ENCODE assay signal across 27 mouse cellular contexts in the genomic region with DNA sequence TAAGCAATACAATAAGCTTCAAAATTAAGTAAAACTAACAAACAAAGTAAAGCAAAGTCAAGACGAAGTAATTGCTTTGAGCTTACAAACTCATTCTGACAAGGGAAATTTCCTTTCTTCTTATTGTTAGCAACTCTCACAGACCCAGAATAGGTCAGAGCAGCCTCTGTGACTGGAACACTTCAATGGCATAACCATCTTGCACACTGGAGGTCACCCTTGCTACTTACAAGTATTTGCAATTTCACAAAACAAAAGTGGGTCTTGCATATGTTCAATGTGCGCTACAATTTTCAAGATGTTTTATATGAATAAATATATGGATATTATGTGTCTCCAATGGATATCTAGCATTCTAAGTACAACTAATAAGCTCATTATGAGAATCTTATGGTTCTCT.
DNase-seq lines count a peak whose midpoint lies in the region; ATAC-seq and TF ChIP-seq lines count a peak whose summit lies in the region.
"Had no signal": no experiment of that assay in that cellular context is flagged by ENCODE, and none has a peak within 500 bp of the region (broad histone marks: within the 10 kb centered on the region; RNA-seq: fewer than 3 reads in every experiment).

No protein-coding gene starts in this region.

- H3K4me2 ChIP-seq in kidney, postnatal 0 days (ENCODE audit: low read length) = no peak overlapping the region
- H3K4me2 ChIP-seq: forebrain, embryonic 12.5 days; heart, embryonic 11.5 days; kidney, embryonic 15.5 days; liver, embryonic 15.5 days; neural tube, embryonic 13.5 days had no signal

- H3K4me3 ChIP-seq in kidney, postnatal 0 days (replicated peaks; ENCODE audit: low read depth, low read length) = no peak overlapping the region
- H3K4me3 ChIP-seq: forebrain, embryonic 12.5 days; kidney, embryonic 15.5 days; limb, embryonic 10.5 days; liver, embryonic 15.5 days; myocyte; neural tube, embryonic 13.5 days had no signal

- no peak overlapping the region for H3K9ac ChIP-seq in kidney, postnatal 0 days (ENCODE audit: low read depth, low read length)
- H3K9ac ChIP-seq: forebrain, embryonic 12.5 days; kidney, embryonic 15.5 days; liver, embryonic 15.5 days; neural tube, embryonic 13.5 days had no signal

- 79% methylated on average over 2 of the region's 2 CpGs for WGBS in kidney, postnatal 0 days

- no peak overlapping the region for H3K27ac ChIP-seq in kidney, postnatal 0 days
- H3K27ac ChIP-seq: forebrain, embryonic 12.5 days; kidney, embryonic 15.5 days; limb, embryonic 10.5 days; liver, embryonic 15.5 days; macrophage; neural tube, embryonic 13.5 days had no signal

- H3K27me3 ChIP-seq in kidney, postnatal 0 days (ENCODE audit: insufficient read depth, low read length) = no peaks in the 10 kb centered on the region
- H3K27me3 ChIP-seq: forebrain, embryonic 12.5 days; kidney, embryonic 15.5 days; liver, embryonic 15.5 days; neural tube, embryonic 13.5 days had no signal

- no peaks in the 10 kb centered on the region for H3K9me3 ChIP-seq in kidney, postnatal 0 days (replicated peaks; ENCODE audit: low read length)
- H3K9me3 ChIP-seq: forebrain, embryonic 12.5 days; kidney, embryonic 15.5 days; limb, embryonic 10.5 days; liver, embryonic 15.5 days; neural tube, embryonic 13.5 days had no signal

- H3K4me1 ChIP-seq in kidney, postnatal 0 days (replicated peaks; ENCODE audit: insufficient read depth, low read length) = no peaks in the 10 kb centered on the region
- H3K4me1 ChIP-seq: kidney, embryonic 15.5 days; limb, embryonic 10.5 days; liver, embryonic 15.5 days had no signal

- peak; percentile 13 for DNase-seq in embryo, embryonic 10 days (ENCODE audit: low spot score)
- DNase-seq in embryo, embryonic 10.5 days (ENCODE audit: low spot score) = no peak
- peak; percentile 3 for DNase-seq in kidney, postnatal 0 days (ENCODE audit: low spot score)
- DNase-seq in kidney, postnatal 4 days = no peak
- peak; percentile 46 for DNase-seq in retina, embryonic 14.5 days (ENCODE audit: low spot score)
- DNase-seq in retina, postnatal 1 day = no peak
- no peak for DNase-seq in frontal cortex, postnatal 14 days (ENCODE audit: low spot score in 2 of 2)
- DNase-seq: adrenal gland, postnatal 10 days; cerebellum, adult 8-10 months; cerebellum, postnatal 36 days; gastrocnemius, postnatal 10 days; heart, postnatal 10 days; kidney, adult 11 months; liver; right cerebral cortex, adult 18-20 months; right cerebral cortex, postnatal 4 days; thymus, postnatal 25 days had no signal

- H3K36me3 ChIP-seq in kidney, postnatal 0 days (ENCODE audit: insufficient read depth, low read length) = no peaks in the 10 kb centered on the region
- H3K36me3 ChIP-seq: forebrain, embryonic 12.5 days; kidney, embryonic 15.5 days; limb, embryonic 10.5 days; liver, embryonic 15.5 days; neural tube, embryonic 13.5 days had no signal

- ATAC-seq in kidney, postnatal 0 days (replicated peaks; ENCODE audit: low FRiP score, low read depth) = no peak
- ATAC-seq: CD4-positive, CD25-positive, alpha-beta regulatory T cell, adult 4 months; lung, postnatal 0 days had no signal

- peak; percentile 20; the same call in 1 of the 2 replicates for TF ChIP-seq CTCF in kidney, postnatal 0 days (IDR thresholded peaks at IDR 0.05; ENCODE audit: low read depth)

Comparison
In these comparisons a context has a peak if more than half of its experiments do, and no peak if none do; other contexts are left out.
1. DNase-seq: peak in embryo, embryonic 10 days (single experiment), kidney, postnatal 0 days (single experiment) and retina, embryonic 14.5 days (single experiment); none in embryo, embryonic 10.5 days (single experiment), kidney, postnatal 4 days (0 of 2), retina, postnatal 1 day (single experiment) and frontal cortex, postnatal 14 days (0 of 2).